Mouse (Mus musculus): ENCODE data around the gene Qars. TPM values are rescaled to one million over a fixed set of nuclear protein-coding genes. Genes with fewer than 3 reads are reported as not detected.
A peak's percentile ranks its signal among the peaks of the same experiment; 100 is the strongest.

The Qars gene
- polyA plus RNA-seq, 1 experiment from 2014 or later = 104 TPM

DNA sequence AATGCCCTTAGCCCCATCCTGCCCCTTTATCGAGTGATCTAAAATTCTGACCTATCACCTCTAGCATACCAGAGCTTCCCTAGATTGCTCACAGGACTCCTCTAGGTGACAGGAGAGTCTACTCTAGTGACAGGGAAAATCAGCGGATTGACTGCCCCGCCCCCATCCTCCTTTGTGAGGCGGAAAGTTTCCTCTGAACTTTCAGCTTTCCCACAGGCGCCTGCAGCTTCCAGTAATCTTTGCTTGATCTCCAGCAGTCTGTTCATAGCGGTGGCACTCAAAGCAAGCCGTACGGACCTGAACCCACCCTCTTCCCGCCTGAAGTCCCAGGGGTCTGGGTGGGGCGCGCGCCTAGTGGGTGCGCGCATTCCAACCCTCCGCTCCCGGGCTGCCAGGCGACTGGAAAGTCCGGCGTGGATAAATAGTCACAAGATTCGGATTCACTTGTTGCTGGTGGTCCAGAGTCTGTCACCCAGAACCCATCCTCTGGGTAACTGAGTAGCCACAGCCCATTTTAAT, 28.8 kb upstream of the Qars start:
- Histone ChIP-seq H3K4me2 (peak overlapping the region; percentile 53), H3K36me3 (peaks cover 28% of the 10 kb centered on the region), H3K27me3 (no peaks in the 10 kb centered on the region), H3K27ac (peak overlapping the region; percentile 92), H3K9me3 (no peaks in the 10 kb centered on the region), H3K4me3 (peak overlapping the region; percentile 65), H3K9ac (peak overlapping the region; percentile 33; the same call in 1 of the 2 replicates), H3K4me1 (peaks cover 28% of the 10 kb centered on the region)
- peak; percentile 76; the same call in 1 of the 2 replicates for ATAC-seq (ENCODE audit: insufficient number of reproducible peaks, low FRiP score, low TSS enrichment, low read depth)
- WGBS = under 1% methylated on average over 20 of the region's 20 CpGs

DNA sequence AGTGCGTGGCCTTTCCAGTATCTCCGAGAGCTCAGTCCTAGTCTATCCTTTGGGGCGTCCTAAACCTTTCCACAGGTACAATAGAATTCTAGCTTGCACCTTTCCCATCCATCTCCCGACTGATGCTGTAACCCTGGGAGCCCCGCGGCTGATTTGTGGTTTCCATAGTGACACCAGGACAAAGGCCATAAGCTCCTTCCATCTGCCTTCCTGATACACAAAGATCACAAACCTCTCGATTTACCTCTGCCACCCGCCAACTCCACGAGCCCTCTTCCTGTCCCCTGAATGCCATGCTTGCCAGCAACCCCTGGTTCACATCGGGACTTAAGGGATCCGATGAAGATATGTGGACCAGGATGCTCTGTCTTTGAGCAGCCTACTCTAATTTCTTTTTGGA, 28.3 kb upstream of the Qars start:
- Histone ChIP-seq H3K9me3 (no peaks in the 10 kb centered on the region), H3K27me3 (no peaks in the 10 kb centered on the region), H3K4me2 (peak overlapping the region; percentile 85), H3K9ac (no peak overlapping the region), H3K4me3 (peak overlapping the region; percentile 65), H3K36me3 (peaks cover 33% of the 10 kb centered on the region), H3K4me1 (peaks cover 28% of the 10 kb centered on the region), H3K27ac (peak overlapping the region; percentile 92)
- 41% methylated on average over 11 of the region's 11 CpGs for WGBS
- ATAC-seq (ENCODE audit: insufficient number of reproducible peaks, low FRiP score, low TSS enrichment, low read depth) = no peak

DNA sequence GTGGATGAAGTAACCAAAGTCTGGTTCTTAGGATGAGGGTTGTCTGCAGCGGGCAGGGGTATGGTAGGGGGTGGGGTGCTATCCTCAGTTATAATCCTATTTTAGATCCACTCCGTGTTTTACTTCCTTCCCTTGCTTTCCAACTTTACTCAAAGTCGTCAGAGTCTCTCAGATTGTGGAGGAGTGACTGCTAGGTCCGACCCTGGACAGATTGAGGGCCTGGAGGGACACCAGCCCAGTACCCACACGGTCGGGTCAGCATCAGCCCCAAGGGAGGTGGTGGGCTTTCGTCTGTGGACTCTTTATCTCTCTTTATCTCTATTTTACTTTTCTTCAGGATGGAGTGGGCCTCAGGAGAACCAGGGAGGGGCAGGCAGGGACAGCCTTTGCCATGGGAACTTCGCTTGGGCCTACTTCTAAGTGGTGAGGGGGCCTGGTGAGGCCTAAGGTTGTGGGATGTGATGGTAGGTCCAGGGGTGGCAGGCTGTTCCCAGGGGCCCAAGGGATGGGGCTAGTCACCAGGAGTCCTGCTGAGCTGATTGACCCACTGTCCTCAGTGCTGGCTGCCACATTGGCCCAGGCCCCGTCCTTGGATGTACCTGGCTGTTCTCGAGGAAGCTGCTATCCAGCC, 27.7 kb upstream of the Qars start, which contains the start of gene Lamb2:
Gene Lamb2 (plus strand): TSS at position 16 of the 631 bp plus-strand sequence.
- Histone ChIP-seq H3K4me2 (peak within 1 kb of the TSS; percentile 85), H3K4me3 (peak within 1 kb of the TSS; percentile 65), H3K27me3 (no peaks in the 10 kb centered on the region), H3K9ac (peak within 1 kb of the TSS; percentile 65), H3K4me1 (peaks cover 28% of the 10 kb centered on the region), H3K9me3 (no peaks in the 10 kb centered on the region), H3K27ac (peak within 1 kb of the TSS; percentile 92), H3K36me3 (peaks cover 37% of the 10 kb centered on the region)
- peak; percentile 57; the same call in 1 of the 2 replicates for ATAC-seq (ENCODE audit: insufficient number of reproducible peaks, low FRiP score, low TSS enrichment, low read depth)
- whole genome bisulfite sequencing = 7% methylated on average over 10 of the region's 10 CpGs

DNA sequence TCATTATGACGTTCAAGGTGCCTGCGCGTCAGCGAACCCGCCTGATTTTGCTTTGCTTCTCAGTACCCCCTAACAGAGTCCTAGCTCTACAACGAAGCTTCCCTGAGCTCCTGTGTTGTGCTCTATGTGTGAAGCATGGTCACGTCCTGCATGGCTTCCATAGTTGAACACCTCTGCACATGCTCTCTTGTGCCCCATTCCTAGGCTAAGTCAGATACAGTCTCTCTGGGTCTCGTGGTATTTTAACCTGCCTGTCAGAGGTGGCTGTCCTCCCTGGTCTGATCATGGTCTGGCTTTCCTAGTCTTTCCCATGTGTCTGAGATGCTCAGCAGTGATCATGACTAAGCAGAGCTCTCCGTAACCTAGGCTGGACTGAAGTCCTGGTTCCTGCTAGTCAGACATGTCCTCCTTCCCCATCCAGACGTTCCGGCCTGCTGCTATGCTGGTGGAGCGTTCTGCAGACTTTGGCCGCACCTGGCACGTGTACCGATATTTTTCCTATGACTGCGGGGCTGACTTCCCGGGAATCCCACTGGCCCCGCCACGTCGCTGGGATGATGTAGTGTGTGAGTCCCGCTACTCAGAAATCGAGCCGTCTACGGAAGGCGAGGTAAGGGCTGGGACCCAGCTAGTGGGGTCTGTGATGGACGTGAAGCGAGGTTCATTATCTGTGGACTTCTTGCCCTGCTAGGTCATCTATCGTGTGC, 26.5 kb upstream of the Qars start:
- no peak for ATAC-seq (ENCODE audit: insufficient number of reproducible peaks, low FRiP score, low TSS enrichment, low read depth)
- Histone ChIP-seq H3K27ac (no peak overlapping the region), H3K9me3 (no peaks in the 10 kb centered on the region), H3K36me3 (peaks cover 49% of the 10 kb centered on the region), H3K9ac (no peak overlapping the region), H3K27me3 (no peaks in the 10 kb centered on the region), H3K4me3 (peak overlapping the region; percentile 65), H3K4me1 (peaks cover 28% of the 10 kb centered on the region), H3K4me2 (peak overlapping the region; percentile 85)
- 88% methylated on average over 28 of the region's 28 CpGs for WGBS

DNA sequence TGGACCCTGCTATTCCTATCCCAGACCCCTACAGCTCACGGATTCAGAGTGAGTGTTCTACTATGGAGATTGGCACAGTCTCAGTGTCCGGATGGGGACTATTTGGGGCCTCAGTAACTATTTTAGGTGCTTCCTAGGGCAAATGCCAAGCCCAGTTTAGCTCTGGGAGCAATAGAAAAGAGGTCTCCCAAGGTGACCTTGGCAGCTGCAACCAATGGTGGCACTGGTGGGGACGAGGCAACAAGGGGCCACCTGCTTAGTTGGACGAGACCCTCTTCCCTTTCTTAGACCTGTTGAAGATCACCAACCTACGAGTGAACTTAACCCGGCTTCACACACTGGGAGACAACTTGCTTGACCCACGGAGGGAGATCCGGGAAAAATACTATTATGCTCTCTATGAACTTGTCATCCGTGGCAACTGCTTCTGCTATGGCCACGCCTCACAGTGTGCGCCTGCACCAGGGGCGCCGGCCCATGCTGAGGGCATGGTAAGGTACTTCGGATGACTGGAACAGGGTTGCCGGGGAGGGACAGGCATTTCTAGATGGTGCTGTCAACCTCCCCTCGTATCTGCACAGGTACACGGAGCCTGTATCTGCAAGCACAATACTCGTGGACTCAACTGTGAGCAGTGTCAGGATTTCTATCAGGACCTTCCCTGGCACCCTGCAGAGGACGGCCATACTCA, 25.8 kb upstream of the Qars start:
- H3K9ac ChIP-seq = no peak overlapping the region
- no peak for ATAC-seq (ENCODE audit: insufficient number of reproducible peaks, low FRiP score, low TSS enrichment, low read depth)

DNA sequence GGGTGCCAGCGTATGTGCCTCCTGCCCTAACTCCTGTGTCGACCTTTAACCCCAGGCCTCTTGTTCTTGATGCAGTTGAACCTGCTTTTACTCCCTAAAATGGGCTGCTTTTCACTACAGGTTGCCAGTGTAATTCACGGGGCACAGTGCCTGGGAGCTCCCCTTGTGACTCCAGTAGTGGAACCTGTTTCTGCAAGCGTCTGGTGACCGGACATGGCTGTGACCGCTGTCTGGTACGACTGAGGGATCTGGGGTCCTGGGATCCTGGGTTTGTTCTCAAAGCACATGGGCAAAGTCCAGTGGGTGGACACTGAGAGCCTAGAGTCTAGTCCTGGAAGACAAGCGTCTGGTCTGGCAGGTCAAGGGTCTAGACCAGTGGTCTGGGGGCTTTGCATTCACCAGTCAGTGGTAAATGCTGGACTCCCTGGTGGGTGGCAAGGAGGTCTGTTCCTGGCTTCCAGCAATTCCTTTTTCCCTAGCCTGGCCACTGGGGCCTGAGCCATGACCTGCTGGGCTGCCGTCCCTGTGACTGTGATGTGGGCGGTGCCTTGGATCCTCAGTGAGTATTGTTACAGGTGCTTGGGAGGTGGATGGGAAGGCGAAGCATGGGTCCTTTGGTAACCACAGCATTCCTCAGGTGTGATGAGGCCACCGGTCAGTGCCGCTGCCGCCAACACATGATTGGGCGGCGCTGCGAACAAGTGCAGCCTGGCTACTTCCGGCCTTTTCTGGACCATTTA, 24.3 kb upstream of the Qars start:
- no peaks in the 10 kb centered on the region for H3K9me3 ChIP-seq
- H3K27ac ChIP-seq = no peak overlapping the region
- H3K27me3 ChIP-seq = no peaks in the 10 kb centered on the region
- 91% methylated on average over 18 of the region's 18 CpGs for WGBS
- peaks cover 71% of the 10 kb centered on the region for H3K36me3 ChIP-seq
- ATAC-seq (ENCODE audit: insufficient number of reproducible peaks, low FRiP score, low TSS enrichment, low read depth) = no peak
- no peak overlapping the region for H3K4me2 ChIP-seq
- peaks cover 28% of the 10 kb centered on the region for H3K4me1 ChIP-seq
- no peak overlapping the region for H3K9ac ChIP-seq
- H3K4me3 ChIP-seq = no peak overlapping the region

More for the DNA sequence above, 25.8 kb upstream of the Qars start:
- peaks cover 56% of the 10 kb centered on the region for H3K36me3 ChIP-seq
- WGBS = 86% methylated on average over 19 of the region's 19 CpGs
- H3K4me3 ChIP-seq = no peak overlapping the region
- peaks cover 28% of the 10 kb centered on the region for H3K4me1 ChIP-seq
- H3K4me2 ChIP-seq = no peak overlapping the region
- H3K27ac ChIP-seq = no peak overlapping the region
- no peaks in the 10 kb centered on the region for H3K9me3 ChIP-seq
- no peaks in the 10 kb centered on the region for H3K27me3 ChIP-seq

DNA sequence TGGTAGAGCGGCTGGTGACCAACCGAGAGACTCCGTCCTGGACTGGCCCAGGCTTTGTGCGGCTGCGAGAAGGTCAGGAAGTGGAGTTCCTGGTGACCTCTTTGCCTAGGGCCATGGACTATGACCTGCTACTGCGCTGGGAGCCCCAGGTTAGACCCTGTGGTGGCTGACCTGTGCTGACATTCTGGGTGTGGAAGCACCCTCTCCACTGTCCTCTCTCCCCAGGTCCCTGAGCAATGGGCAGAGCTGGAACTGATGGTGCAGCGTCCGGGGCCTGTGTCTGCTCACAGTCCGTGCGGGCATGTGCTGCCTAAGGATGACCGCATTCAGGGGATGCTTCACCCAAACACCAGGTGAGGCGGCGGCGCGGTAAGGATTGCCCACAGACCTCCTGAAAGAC, 23.5 kb upstream of the Qars start:
- Histone ChIP-seq H3K4me1 (peaks cover 26% of the 10 kb centered on the region), H3K4me3 (no peak overlapping the region), H3K9ac (no peak overlapping the region), H3K9me3 (no peaks in the 10 kb centered on the region), H3K36me3 (peaks cover 79% of the 10 kb centered on the region), H3K4me2 (no peak overlapping the region), H3K27ac (no peak overlapping the region), H3K27me3 (no peaks in the 10 kb centered on the region)
- ATAC-seq (ENCODE audit: insufficient number of reproducible peaks, low FRiP score, low TSS enrichment, low read depth) = no peak
- 93% methylated on average over 15 of the region's 15 CpGs for WGBS

DNA sequence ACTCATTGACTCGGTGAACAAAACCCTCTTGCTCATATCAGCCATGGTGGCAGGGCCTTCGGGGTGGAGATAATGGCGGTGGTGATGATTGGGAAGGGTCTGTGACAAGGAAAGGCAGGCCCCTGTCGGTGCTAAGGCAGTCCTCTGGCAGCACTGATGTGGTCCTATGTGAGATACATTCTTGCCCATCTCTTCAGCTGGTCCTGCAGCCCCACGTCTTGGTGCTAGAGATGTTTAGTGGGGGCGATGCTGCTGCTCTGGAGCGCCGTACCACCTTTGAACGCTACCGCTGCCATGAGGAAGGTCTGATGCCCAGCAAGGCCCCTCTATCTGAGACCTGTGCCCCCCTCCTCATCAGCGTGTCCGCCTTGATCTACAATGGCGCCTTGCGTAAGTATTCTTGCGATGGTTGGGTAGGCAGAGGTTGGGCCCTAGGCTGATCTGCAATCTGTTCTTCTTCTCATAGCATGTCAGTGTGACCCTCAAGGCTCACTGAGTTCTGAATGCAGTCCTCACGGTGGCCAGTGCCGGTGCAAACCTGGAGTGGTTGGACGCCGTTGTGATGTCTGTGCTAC, 22.1 kb upstream of the Qars start:
- H3K9me3 ChIP-seq = no peaks in the 10 kb centered on the region
- peaks cover 89% of the 10 kb centered on the region for H3K36me3 ChIP-seq
- no peak overlapping the region for H3K9ac ChIP-seq
- H3K4me2 ChIP-seq = no peak overlapping the region
- H3K27me3 ChIP-seq = no peaks in the 10 kb centered on the region
- no peak for ATAC-seq (ENCODE audit: insufficient number of reproducible peaks, low FRiP score, low TSS enrichment, low read depth)
- H3K4me3 ChIP-seq = no peak overlapping the region
- H3K4me1 ChIP-seq = peaks cover 25% of the 10 kb centered on the region
- H3K27ac ChIP-seq = no peak overlapping the region
- WGBS = 94% methylated on average over 19 of the region's 19 CpGs

DNA sequence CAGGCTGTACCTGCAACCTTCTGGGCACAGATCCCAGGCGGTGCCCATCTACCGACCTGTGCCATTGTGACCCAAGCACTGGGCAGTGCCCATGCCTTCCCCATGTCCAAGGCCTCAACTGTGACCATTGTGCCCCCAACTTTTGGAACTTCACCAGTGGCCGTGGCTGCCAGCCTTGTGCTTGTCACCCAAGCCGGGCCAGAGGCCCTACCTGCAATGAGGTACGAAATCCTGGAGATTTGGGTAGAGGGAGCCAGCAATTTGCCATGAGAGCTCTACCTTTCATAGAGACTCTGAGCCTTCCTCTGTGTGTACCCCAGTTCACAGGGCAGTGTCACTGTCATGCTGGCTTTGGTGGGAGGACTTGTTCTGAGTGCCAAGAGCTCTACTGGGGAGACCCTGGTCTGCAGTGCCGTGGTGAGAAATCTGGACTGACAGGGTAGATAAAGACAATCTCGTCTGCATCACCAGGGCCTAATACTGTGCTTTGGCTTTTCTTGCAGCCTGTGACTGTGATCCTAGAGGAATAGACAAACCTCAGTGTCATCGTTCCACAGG, 20.5 kb upstream of the Qars start:
- WGBS = 95% methylated on average over 8 of the region's 8 CpGs
- Histone ChIP-seq H3K9me3 (no peaks in the 10 kb centered on the region), H3K4me1 (peaks cover 18% of the 10 kb centered on the region), H3K9ac (no peak overlapping the region), H3K4me2 (no peak overlapping the region), H3K4me3 (no peak overlapping the region), H3K27me3 (no peaks in the 10 kb centered on the region), H3K36me3 (peaks cover 79% of the 10 kb centered on the region), H3K27ac (no peak overlapping the region)
- no peak for ATAC-seq (ENCODE audit: insufficient number of reproducible peaks, low FRiP score, low TSS enrichment, low read depth)

DNA sequence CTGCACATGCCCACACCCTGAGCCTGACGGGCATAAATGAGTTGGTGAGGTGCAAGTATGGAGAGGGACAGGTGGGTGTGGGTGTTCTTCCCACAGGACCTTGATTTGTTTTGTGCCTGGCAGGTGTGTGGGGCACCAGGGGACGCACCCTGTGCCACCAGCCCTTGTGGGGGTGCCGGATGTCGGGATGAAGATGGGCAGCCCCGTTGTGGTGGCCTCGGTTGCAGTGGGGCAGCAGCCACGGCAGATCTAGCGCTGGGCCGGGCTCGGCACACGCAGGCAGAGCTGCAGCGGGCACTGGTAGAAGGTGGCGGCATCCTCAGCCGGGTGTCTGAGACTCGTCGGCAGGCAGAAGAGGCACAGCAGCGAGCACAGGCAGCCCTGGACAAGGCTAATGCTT, 19.1 kb upstream of the Qars start:
- no peaks in the 10 kb centered on the region for H3K9me3 ChIP-seq
- H3K27ac ChIP-seq = no peak overlapping the region
- peaks cover 24% of the 10 kb centered on the region for H3K4me1 ChIP-seq
- no peak overlapping the region for H3K4me2 ChIP-seq
- H3K4me3 ChIP-seq = no peak overlapping the region
- H3K27me3 ChIP-seq = no peaks in the 10 kb centered on the region
- no peak overlapping the region for H3K9ac ChIP-seq
- H3K36me3 ChIP-seq = peaks cover 79% of the 10 kb centered on the region
- no peak for ATAC-seq (ENCODE audit: insufficient number of reproducible peaks, low FRiP score, low TSS enrichment, low read depth)
- 93% methylated on average over 17 of the region's 17 CpGs for WGBS

DNA sequence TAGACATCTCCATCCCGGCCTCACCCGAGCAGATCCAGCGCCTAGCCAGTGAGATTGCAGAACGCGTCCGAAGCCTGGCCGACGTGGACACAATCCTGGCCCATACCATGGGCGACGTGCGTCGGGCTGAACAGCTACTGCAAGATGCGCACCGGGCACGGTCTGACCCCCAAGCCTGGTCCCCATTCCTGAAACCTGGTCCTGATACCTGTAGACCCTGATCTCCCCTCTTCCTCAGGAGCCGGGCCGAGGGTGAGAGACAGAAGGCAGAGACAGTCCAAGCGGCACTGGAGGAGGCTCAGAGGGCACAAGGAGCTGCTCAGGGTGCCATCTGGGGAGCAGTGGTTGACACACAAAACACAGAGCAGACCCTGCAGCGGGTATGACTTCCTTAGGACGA, 18.3 kb upstream of the Qars start:
- no peak overlapping the region for H3K9ac ChIP-seq
- H3K36me3 ChIP-seq = peaks cover 79% of the 10 kb centered on the region
- H3K27ac ChIP-seq = peak overlapping the region; percentile 98

More for the DNA sequence above, 18.3 kb upstream of the Qars start:
- Histone ChIP-seq H3K4me1 (peaks cover 24% of the 10 kb centered on the region), H3K9me3 (no peaks in the 10 kb centered on the region), H3K27me3 (no peaks in the 10 kb centered on the region), H3K4me3 (no peak overlapping the region), H3K4me2 (no peak overlapping the region)
- 96% methylated on average over 20 of the region's 20 CpGs for WGBS
- no peak for ATAC-seq (ENCODE audit: insufficient number of reproducible peaks, low FRiP score, low TSS enrichment, low read depth)

Data from limb, embryonic 15.5 days (tissue).